Mouse (Mus musculus) liver, embryonic 13.5 days (tissue): Measurements from ENCODE around the gene Exoc7. TPM values are rescaled to one million over a fixed set of nuclear protein-coding genes. Genes with fewer than 3 reads are reported as not detected.

Experiments
- ATAC-seq: fragments of 200-750 bp; cut with Nextera tagmentation; 2 replicates; pipeline ENCODE4 v1.8.0; 2017; ENCODE audit warnings: low read depth, mild to moderate bottlenecking, moderate number of reproducible peaks, moderate library complexity
- DNase-seq: peaks from one replicate; pipeline ENCODE4 v3.0.0; 2022
- H3K27ac ChIP-seq: fragments of 300-500 bp; sonication (generic); 2 replicates; pipeline ENCODE4 v1.5.1; 2015; ENCODE audit warnings: moderate library complexity, mild to moderate bottlenecking, inconsistent platforms
- H3K27me3 ChIP-seq: fragments of 300-500 bp; sonication (generic); 2 replicates; pipeline ENCODE4 v1.6.1; 2015; ENCODE audit warnings: mild to moderate bottlenecking, inconsistent platforms
- H3K36me3 ChIP-seq: fragments of 300-500 bp; sonication (generic); 2 replicates; pipeline ENCODE4 v1.6.1; 2015; ENCODE audit warnings: mild to moderate bottlenecking, inconsistent platforms
- H3K4me1 ChIP-seq: fragments of 300-500 bp; sonication (generic); replicated peaks from 2 replicates; pipeline ENCODE4 v1.6.1; 2015; ENCODE audit warnings: inconsistent platforms
- H3K4me2 ChIP-seq: fragments of 300-500 bp; sonication (generic); 2 replicates; pipeline ENCODE4 v1.6.1; 2015; ENCODE audit warnings: inconsistent platforms, mild to moderate bottlenecking, moderate library complexity
- H3K4me3 ChIP-seq: fragments of 300-500 bp; sonication (generic); replicated peaks from 2 replicates; pipeline ENCODE4 v1.5.1; 2015; ENCODE audit warnings: mild to moderate bottlenecking, inconsistent platforms
- H3K9ac ChIP-seq: fragments of 300-500 bp; sonication (generic); 2 replicates; pipeline ENCODE4 v1.6.1; 2015; ENCODE audit warnings: mild to moderate bottlenecking, inconsistent platforms
- H3K9me3 ChIP-seq: fragments of 300-500 bp; sonication (generic); replicated peaks from 2 replicates; pipeline ENCODE4 v1.6.1; 2016; ENCODE audit warnings: inconsistent platforms
- WGBS: fragments of 180-500 bp; shearing (Covaris S2); methylation state at CpG from one replicate; pipeline ENCODE4 v1.1.7; 2015; ENCODE audit not compliant: insufficient replicate concordance; 5-methylcytosine and 5-hydroxymethylcytosine counted together
- polyA plus RNA-seq: library from polyadenylated mRNA; unstranded; fragments of >200 nt; fragmentation: Nextera tagmentation; extraction: Ambion mirVana; gene quantifications from 2 replicates; pipeline ENCODE4 v1.2.1, GENCODE M21; 2015

Exoc7 gene
- polyA plus RNA-seq, 1 experiment from 2014 or later, result 21.3 TPM

DNA sequence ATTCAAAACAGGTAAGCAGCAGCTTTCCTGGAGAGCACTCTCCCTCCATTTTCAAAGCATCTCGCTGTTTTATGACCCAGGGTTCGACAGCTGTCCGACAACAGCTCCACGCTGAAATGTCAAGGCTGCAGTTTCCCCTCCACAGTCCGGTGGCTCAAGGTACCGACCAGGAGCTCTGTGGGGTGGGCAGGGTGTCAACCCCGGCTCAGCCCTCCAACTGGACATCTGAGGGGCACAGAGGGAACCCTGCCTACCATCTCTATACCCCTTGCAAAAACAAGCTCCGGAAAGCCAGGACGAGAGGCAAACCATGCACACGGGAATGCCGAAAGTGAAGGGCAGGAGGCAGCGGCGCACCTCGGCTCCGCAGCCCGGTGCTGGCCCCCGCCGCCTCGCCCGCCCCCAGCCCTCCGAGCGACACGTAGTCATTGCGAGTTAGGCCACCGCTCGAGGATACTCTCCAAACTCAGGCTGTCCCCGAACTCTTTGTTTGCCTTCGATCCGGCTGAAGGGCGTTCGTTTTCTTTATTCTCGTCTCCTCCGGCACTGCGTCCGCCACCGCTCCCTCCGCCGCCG is 33.5 kb downstream of the Exoc7 start:
- Histone ChIP-seq H3K4me3 (peak overlapping the region; percentile 93), H3K27me3 (peaks cover 3% of the 10 kb centered on the region; the same call in 1 of the 2 replicates), H3K9me3 (no peaks in the 10 kb centered on the region), H3K4me2 (peak overlapping the region; percentile 82), H3K4me1 (peaks cover 46% of the 10 kb centered on the region), H3K36me3 (peaks cover 36% of the 10 kb centered on the region), H3K9ac (peak overlapping the region; percentile 93), H3K27ac (peak overlapping the region; percentile 76)
- ATAC-seq, result peak; percentile 67
- DNase-seq, result no peak
- under 1% methylated on average over 39 of the region's 39 CpGs for WGBS

DNA sequence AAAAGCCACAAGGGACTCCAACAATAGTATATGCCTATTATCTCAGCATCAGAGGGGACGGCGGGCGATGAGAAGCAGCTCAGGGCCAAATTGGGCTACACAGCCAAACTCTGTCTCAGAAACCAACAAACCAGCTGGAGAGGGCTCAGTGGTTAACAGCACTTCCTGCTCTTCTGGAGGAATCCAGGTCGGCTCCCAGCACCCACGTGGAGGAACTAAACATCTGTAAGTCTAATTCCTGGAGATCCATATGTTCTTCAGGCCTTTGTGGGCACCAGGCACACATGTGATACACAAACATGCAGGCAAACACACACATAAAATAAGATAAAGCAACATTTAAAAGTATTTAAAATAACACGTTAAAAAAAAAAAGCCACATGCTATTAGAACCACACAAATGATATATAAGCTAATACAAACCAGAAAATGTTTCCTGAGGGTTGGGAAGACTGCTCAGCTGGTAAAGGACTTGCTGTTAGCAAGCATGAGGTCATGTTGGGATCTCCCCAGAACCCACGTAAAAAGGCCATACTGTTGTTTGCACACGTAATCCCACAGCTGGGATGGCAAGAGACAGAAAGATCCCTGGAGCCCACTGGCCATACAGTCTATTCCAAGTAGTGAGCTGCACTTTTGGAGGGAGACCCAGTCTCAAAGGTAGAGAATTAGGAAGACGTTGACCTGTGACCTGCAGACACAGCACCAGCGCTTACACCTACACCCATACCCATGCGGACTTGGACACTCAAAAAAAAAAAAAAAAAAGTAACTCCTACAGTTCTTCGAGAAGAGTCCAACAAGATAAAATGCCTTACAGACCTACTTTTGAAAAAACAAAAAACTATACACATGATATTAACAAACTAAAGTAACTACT is 34.2 kb downstream of the Exoc7 start:
- Histone ChIP-seq H3K9ac (peak overlapping the region; percentile 93), H3K4me2 (peak overlapping the region; percentile 82), H3K9me3 (no peaks in the 10 kb centered on the region), H3K27ac (peak overlapping the region; percentile 76), H3K27me3 (peaks cover 3% of the 10 kb centered on the region; the same call in 1 of the 2 replicates), H3K4me3 (peak overlapping the region; percentile 93), H3K4me1 (peaks cover 46% of the 10 kb centered on the region), H3K36me3 (peaks cover 44% of the 10 kb centered on the region)
- ATAC-seq (no peak), DNase-seq (no peak)
- 11% methylated on average over 12 of the region's 12 CpGs for WGBS

DNA sequence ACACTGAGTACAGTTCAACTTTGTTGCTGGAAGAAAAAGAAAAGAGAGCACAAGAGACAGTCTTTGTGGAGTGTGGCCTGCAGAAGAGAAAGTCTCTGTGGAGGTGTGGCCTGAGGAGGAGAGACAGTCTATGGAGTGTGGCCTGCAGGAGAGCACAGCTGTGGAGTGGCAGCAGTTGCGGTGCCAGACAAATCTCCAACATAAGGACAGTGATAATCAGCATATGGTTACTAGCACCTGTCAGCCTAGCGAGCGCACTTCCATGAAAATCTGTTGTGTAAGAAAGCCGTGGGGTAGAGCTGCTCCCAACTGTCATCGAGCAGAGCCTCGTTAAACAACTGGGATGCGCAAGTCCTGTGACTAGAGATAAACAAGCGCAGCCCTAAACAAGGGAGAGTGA is 37.5 kb downstream of the Exoc7 start:
- Histone ChIP-seq H3K9me3 (no peaks in the 10 kb centered on the region), H3K4me2 (no peak overlapping the region), H3K36me3 (peaks cover 75% of the 10 kb centered on the region), H3K4me1 (peaks cover 59% of the 10 kb centered on the region), H3K4me3 (no peak overlapping the region), H3K27ac (no peak overlapping the region; the same call in 1 of the 2 replicates), H3K9ac (no peak overlapping the region), H3K27me3 (no peaks in the 10 kb centered on the region)
- no peak for ATAC-seq
- 80% methylated on average over 8 of the region's 8 CpGs for WGBS
- no peak for DNase-seq

DNA sequence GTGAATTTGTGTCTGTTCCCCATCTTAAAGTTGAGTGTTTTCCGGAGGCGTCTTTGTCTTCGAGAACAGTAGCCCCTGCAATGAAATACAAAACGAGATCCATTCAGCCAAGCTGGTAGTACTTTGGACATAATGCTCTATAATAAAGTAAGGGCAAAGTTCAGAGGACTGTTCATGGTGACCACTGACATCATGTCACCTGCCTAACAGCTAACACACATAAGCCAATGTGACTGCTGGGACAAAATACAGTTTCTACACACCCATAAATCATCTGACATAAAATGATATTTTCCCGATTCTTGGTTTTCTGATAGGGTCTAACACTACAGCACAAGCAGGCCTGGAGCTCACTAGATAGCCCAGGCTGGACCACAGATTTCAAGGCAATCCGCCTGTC is 38.7 kb downstream of the Exoc7 start:
- Histone ChIP-seq H3K36me3 (peaks cover 87% of the 10 kb centered on the region), H3K9ac (no peak overlapping the region), H3K27me3 (no peaks in the 10 kb centered on the region), H3K9me3 (no peaks in the 10 kb centered on the region), H3K27ac (no peak overlapping the region), H3K4me3 (no peak overlapping the region), H3K4me2 (no peak overlapping the region), H3K4me1 (peaks cover 56% of the 10 kb centered on the region)
- ATAC-seq (no peak), DNase-seq (no peak)
- 88% methylated on average over 6 of the region's 6 CpGs for WGBS

DNA sequence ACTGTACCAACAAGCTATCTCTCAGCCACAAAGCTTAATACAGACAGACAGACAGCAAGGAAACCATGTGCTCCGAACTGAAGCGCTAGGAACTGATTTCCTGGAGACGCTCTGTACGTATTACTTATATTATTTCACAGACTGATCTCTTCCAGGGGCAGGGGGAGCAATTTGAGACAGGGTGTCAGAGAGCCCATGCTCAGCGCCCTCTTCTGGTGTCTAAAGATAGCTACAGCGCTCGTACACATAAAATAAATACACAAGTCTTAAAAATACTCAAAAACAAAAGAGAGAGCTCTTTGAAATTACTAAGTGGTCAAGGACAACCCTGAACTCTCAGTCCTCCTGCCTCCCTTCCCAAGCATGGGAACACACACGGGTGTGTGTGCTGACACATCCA is 39.4 kb downstream of the Exoc7 start:
- Histone ChIP-seq H3K27ac (no peak overlapping the region), H3K4me3 (no peak overlapping the region), H3K4me2 (no peak overlapping the region), H3K4me1 (peaks cover 51% of the 10 kb centered on the region), H3K9me3 (no peaks in the 10 kb centered on the region), H3K27me3 (no peaks in the 10 kb centered on the region), H3K36me3 (peaks cover 94% of the 10 kb centered on the region), H3K9ac (no peak overlapping the region)
- WGBS, result 81% methylated on average over 8 of the region's 8 CpGs
- ATAC-seq (no peak), DNase-seq (no peak)

DNA sequence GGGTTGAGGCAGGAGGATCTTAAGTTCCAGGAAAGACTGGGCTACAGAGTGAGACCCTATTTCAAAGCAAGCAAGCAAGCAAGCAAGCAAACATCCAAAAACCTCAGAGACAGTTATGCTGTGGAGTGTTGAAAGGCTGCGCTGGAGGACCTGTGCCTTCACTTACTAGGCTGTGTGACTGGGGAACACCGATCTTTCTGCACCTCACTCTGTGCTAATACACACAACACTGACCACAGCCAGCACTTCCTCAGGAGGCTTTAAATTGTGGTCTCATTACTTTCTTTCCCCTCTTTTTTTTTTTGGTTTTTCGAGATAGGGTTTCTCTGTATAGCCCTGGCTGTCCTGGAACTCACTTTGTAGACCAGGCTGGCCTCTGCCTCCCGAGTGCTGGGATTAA is 41.2 kb downstream of the Exoc7 start:
- Histone ChIP-seq H3K36me3 (peaks cover 98% of the 10 kb centered on the region), H3K4me3 (no peak overlapping the region), H3K27me3 (no peaks in the 10 kb centered on the region), H3K9ac (no peak overlapping the region), H3K4me2 (no peak overlapping the region), H3K4me1 (peaks cover 33% of the 10 kb centered on the region), H3K27ac (peak overlapping the region; percentile 58; the same call in 1 of the 2 replicates), H3K9me3 (no peaks in the 10 kb centered on the region)
- WGBS, result 70% methylated on average over 4 of the region's 4 CpGs
- no peak for ATAC-seq
- DNase-seq, result no peak

DNA sequence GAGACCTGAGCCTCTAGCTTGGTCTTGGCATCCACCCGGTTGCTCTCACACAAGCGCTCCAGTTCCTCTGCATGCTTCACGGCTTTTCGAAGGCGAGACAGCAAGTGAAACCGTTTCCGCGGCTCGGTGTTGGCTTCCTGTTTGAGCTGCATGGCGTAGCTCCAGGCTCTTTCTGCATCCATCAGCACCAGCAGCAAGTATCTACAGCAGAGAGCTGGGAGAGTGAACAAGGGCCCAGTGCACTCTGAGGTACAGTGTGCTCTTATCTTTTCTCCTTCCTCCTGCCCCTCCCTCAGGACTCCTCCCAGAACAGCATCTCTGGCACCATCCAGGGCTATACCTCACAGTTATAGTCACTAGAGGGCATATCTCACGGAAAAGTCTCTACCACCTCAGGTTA is 41.7 kb downstream of the Exoc7 start:
- no peaks in the 10 kb centered on the region for H3K27me3 ChIP-seq
- H3K36me3 ChIP-seq, result peaks cover 98% of the 10 kb centered on the region
- ATAC-seq, result peak; percentile 92
- H3K9ac ChIP-seq, result no peak overlapping the region
- 0 out of 2 replicates have a peak overlapping the region, but pooled peaks have one; percentile 58 for H3K27ac ChIP-seq
- 78% methylated on average over 11 of the region's 11 CpGs for WGBS
- no peaks in the 10 kb centered on the region for H3K9me3 ChIP-seq
- peak; percentile 23 for DNase-seq
- no peak overlapping the region for H3K4me3 ChIP-seq
- H3K4me2 ChIP-seq, result no peak overlapping the region
- peaks cover 31% of the 10 kb centered on the region for H3K4me1 ChIP-seq

DNA sequence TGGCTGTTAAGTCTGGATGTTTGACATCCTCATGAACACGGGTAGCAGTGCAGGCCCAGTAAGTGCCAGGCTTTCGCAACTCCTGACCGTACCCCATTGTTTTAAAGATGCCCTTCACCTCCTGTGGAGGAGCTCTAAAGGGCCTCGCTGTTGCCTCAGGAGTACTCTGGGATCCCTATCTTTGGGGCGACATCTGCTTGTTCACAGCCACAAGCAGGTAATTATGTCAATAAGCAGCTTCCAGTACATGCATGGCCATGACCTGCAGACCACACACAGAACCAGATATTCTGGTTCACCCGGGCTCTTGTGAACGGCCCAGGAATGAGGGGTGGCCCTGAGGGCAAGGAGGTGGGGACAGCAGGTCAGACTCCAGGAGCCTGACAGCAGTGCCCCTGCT is 46.8 kb downstream of the Exoc7 start:
- H3K36me3 ChIP-seq, result peaks cover 97% of the 10 kb centered on the region
- no peaks in the 10 kb centered on the region for H3K9me3 ChIP-seq
- WGBS, result 79% methylated on average over 7 of the region's 7 CpGs
- no peak overlapping the region for H3K9ac ChIP-seq
- peaks cover 27% of the 10 kb centered on the region for H3K4me1 ChIP-seq
- DNase-seq (no peak), ATAC-seq (no peak)
- no peak overlapping the region for H3K27ac ChIP-seq
- H3K4me2 ChIP-seq, result no peak overlapping the region
- no peak overlapping the region for H3K4me3 ChIP-seq
- H3K27me3 ChIP-seq, result no peaks in the 10 kb centered on the region

DNA sequence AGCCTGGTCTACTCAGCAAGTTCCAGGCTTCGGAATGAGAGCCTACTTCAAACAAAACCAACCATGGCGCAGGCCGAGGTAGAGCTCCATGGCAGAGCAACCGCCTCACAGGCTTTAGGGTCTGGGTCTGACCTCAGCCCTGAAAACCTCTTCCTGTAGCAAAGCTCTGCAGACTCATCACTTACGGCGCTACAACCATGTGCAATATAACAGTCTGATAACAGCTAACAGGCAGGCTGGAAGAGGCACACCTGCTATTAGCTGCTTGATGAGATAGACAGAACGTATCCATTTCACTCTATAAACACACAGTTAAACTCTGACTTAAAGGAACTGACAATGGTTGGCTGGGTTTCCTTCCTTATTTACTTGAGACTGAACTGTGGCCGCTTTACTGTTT is 47.6 kb downstream of the Exoc7 start:
- H3K4me1 ChIP-seq, result peaks cover 32% of the 10 kb centered on the region
- H3K9ac ChIP-seq, result no peak overlapping the region
- no peaks in the 10 kb centered on the region for H3K27me3 ChIP-seq
- 56% methylated on average over 8 of the region's 8 CpGs for WGBS
- no peak for DNase-seq
- H3K4me2 ChIP-seq, result no peak overlapping the region
- no peak overlapping the region for H3K4me3 ChIP-seq
- no peaks in the 10 kb centered on the region for H3K9me3 ChIP-seq
- peak; percentile 49; the same call in 1 of the 2 replicates for ATAC-seq
- no peak overlapping the region for H3K27ac ChIP-seq
- peaks cover 98% of the 10 kb centered on the region for H3K36me3 ChIP-seq

DNA sequence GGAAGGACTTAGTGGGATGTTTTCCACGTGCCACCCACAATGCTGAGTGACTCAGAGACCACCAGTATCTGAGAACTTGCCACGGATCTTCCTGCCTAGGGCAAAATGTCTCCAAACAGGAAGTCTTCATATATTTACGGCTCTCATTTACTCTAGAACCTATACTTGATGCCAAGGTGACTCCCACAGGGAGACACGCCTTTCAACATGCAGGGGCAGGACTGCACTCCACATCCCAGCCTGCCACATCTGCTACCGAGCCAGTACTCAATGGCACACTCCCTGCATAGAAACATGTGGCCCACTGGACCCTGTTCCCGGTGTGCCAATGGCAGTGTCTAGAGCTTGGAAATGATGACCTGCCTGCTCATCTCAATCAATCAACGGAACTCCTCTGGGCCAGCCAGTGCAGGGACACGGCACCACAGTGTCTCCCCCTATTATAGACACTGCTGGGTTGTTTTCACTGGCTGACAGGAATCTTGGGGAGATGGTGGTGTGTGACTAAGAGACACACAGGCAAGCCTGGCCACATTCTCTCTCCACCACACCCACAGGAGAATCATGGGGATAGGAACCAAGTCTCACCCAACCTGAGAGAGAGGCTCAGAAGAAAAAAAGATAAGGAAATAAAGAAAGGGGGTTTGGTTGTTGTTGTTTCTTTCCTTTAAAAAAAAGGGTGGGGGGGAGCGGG is 50.9 kb downstream of the Exoc7 start:
- no peak overlapping the region for H3K4me3 ChIP-seq
- no peak overlapping the region for H3K27ac ChIP-seq
- H3K9me3 ChIP-seq, result no peaks in the 10 kb centered on the region
- 76% methylated on average over 9 of the region's 9 CpGs for WGBS
- H3K9ac ChIP-seq, result no peak overlapping the region
- no peak for ATAC-seq
- peaks cover 32% of the 10 kb centered on the region for H3K4me1 ChIP-seq
- H3K4me2 ChIP-seq, result no peak overlapping the region
- no peaks in the 10 kb centered on the region for H3K27me3 ChIP-seq
- no peak for DNase-seq
- peaks cover 97% of the 10 kb centered on the region for H3K36me3 ChIP-seq
